Mouse (Mus musculus): Measurements from ENCODE around the gene Sult6b2.

GRCm38 (mm10) chr6:142847914-142848674 lies 43.8 kb upstream of the Sult6b2 start:
- TF ChIP-seq CTCF (IDR thresholded peaks at IDR 0.05; ENCODE audit: insufficient read depth, low read depth, low read length) (no peak), POLR2A (IDR thresholded peaks at IDR 0.05; ENCODE audit: insufficient read depth, low read depth, low read length) (no peak)
